Mouse (Mus musculus) left cerebral cortex, postnatal 36 days (tissue): Measurements from ENCODE around the gene Galk2. TPM values are rescaled to one million over a fixed set of nuclear protein-coding genes. Genes with fewer than 3 reads are reported as not detected.

Source experiments
- DNase-seq, 2 experiments: peaks; one replicate each; pipeline ENCODE4 v3.0.0; 2021 to 2022; ENCODE audit warnings: low spot score in 2 of 2, mixed read lengths in 1 of 2
- intact Hi-C: fragments of 180-260 bp; cut with DNase I; formaldehyde crosslinking; loops from one replicate; pipeline ENCODE4 v1.15.1; 2025
- total RNA-seq, 2 experiments: library from RNA; stranded (reverse); gene quantifications; 2 replicates each; pipeline ENCODE4 v1.2.3; 2021

The Galk2 gene
- total RNA-seq, 2 experiments from 2014 or later = 27.0 to 29.4 TPM

DNA sequence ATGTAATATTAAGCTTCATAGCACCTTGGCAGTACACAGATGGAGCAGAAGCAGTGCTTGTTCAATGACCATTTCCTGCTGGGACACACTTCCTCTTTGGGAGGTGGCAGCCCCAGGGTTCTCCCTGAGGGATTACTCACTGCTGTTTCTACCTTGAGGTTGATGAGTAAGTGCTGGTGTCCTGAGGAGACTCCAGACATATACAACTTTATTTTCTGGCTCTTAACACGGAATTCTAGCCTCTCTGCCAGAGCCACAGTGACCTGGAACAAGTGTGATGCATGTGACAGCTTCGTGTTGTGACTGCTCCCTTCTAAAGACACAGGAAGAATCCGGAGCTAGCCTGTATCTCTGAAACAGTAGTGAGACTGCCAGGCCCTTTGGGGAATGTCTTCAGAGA lies 75.1 kb downstream of the Galk2 start:
- no peak for DNase-seq
- intact Hi-C loops = no loop called here

DNA sequence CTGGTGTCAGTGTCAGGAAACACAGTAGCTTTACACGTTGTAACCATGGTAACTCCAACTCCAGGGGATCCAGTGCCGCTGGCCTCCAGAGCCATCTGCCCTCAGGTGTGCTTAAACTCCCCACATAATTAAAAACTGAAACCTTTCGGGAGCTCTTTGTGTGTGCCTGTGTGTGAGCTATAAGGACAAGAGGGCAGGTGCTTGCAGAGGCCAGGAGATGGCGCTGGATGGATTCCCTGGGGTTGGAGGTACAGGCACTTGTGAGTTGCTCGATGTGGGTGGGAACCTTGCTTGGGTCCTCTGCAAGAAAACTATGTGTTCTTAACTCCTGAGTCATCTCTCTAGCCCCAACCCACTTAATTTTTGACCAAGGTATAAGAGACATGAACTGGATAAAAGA lies 77.5 kb downstream of the Galk2 start:
- intact Hi-C loops = no loop called here
- no peak for DNase-seq

DNA sequence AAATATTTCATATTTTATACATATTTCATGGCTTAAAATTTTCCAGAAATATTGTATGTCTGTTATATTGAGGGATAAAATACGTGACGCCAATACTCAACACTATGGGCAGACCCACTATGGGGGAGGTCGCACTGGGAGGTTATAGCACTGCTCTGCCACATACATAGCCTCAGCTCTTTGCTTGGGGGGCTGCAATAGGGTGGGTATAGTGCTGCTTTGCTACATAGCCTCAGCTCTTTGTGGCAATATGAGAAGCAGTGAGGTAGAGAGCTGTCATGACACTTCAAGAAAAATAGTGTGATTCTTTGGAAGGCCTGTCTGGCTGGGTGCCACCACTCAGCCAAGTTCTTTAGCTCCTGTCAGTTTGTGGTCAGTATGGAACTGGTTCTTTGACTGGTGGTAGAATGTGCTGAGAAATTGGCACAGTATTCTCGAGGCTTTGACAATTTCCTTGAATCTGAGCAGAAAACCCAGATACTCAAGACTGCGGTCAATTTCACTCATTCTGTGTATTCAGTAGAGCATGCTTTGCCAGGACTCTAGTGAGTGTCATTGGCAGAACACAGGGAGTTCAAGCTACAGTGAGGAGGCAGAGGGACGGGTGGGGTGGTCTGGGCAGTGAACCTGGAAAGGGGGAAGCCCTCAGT lies 80.2 kb downstream of the Galk2 start:
- no peak for DNase-seq
- intact Hi-C loops = no loop called here

DNA sequence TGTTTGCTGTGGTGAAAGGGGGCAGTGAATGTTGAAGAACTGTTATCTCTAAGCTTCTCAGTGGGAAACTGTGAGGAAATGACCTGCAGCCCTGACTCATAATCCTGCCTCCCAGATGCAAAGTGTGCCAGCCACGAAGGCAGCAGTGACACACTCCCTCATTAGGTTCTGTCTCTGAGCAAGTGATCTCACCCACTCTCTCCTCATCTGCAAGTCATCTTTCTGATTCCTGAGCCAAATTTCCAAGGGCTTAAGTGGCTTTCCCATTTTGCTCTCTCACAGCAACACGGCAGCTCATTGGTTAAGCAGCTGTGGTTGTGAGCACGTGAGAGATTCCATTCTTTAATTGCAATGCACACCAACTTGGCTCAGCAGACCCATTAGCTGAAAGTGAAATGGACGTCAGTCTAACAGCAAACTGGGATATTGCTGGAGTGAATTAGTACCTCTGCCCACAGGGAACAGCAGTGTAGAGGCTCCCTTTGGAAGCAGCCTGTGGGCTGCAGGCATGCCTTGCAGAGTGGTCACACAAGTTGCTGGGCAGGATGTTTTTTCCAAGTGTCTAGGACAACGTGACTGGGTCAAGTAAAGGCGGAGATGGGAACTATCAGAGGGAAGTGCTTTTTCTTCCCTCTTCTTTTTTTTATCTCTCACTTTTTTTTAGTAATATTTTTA lies 82.3 kb downstream of the Galk2 start:
- peak in 1 of 2 experiments; percentile 7 for DNase-seq
- intact Hi-C loops = no loop called here

DNA sequence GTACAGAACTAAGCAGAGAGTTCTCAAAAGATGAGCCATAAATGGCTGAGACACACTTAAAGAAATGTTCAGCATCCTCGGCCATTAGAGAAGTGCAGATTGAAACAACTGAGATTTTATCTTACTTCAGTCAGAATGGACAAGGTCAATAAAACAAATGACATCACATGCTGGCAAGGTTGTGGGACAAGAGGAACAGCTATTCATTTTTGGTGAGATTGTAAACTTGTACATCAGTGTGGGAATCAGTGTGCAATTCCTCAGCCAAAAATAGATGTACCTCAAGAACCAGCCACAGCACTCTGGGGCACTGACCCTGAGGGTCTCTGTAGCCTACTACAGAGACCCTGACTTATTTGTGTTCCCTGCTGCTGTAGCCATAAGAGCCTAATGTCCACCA lies 84.4 kb downstream of the Galk2 start:
- intact Hi-C loops = no loop called here
- no peak for DNase-seq

DNA sequence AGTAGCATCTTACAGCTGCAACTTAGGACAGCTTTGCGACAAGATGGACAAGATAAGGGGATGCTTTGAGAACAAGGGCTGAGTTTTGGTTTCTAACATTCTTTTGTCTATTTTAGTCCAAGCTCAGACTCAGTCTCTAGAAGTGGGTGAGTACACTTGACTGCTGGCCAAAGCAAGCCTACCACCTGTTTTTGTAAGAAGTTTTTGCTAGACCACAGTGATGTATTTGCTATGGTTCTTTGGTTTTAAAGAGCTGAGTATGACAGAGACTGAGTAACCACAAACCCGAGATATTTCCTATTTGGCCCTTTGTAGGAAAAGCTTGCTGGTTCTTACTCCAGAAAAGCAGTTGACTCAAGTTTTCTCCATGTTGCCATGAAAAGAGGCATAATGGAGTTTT lies 89.3 kb downstream of the Galk2 start:
- intact Hi-C loops = no loop called here
- peak; percentile 9 to 11 for DNase-seq

DNA sequence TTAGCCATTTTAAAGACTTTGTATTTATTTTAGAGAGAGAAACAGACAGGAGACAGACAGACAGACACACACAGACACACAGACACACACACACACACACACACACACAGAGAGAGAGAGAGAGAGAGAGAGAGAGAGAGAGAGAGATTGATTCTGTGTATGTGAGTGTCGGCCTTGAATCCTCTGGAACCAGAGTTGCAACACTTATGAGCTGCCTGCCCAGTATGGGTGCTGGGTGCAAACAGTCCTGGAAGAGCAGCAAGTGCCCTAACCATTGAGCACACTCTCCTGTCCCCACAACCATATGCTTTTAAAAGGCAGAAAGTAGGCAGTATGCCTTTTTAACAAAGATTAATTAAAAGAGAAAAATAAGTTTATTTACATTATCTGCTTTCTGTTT lies 109.9 kb downstream of the Galk2 start:
- intact Hi-C loops = no loop called here
- no peak for DNase-seq

DNA sequence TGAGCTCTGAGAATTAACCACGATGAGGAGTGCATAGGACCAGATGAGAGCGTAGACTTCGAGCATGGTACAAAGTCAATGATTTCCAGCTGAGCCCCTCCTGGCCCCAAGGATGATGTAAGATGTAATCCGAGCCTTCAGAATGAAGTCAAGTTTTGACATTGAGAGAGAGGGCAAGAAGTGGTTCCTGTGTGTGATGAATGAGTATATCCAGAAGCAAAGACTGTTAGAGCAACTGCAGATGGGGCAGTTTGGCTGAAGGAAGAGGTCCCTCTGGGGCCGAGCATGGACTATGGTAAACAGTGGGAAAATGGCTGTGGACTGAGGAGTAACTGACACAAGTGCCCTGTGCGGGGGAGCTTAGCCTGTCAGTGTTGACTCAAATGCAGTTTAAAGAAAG lies 114.3 kb downstream of the Galk2 start:
- intact Hi-C loops = no loop called here
- DNase-seq = no peak

DNA sequence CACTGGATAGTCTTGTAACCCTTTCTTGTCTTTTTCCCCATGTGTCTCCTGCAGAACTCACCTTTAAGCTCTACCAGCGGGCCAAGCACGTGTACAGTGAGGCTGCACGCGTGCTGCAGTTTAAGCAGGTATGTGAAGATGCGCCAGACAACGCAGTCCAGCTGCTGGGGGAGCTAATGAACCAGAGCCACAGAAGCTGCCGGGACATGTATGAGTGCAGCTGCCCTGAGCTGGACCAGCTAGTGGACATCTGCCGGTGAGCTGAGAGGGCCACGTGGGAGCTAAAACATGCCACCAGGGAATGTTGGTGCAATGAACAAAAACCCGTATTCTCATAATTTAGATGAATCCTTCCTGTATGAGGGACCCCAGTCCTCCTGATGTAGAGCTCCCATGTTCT lies 116.3 kb downstream of the Galk2 start:
- no peak for DNase-seq
- intact Hi-C loops = no loop called here

DNA sequence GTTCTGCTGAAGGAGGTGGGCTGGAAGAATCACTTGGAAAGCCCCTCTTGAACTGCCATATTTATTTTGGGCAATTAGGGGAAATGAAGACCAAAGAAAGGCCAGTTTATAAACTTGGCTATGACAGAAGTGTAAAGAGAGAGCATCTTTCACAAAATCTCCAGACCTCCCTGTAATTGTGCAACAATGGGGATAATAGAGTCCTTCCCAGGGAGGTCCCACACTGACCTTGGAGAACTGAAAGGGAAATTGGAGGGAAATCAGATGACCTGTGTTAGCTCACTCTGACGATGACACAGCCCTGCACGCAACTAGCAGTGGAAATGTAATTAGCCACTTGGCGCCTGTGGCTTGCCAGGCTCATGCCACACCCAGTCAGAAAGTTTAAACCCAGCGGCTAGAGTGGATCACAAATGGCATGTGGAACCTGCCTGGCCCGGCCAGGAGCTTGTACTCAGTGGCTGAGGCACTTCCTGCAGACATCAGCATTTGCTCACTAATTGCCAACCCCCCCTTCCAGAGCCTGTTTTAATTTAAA lies 117.0 kb downstream of the Galk2 start:
- no peak for DNase-seq
- intact Hi-C loops = no loop called here

DNA sequence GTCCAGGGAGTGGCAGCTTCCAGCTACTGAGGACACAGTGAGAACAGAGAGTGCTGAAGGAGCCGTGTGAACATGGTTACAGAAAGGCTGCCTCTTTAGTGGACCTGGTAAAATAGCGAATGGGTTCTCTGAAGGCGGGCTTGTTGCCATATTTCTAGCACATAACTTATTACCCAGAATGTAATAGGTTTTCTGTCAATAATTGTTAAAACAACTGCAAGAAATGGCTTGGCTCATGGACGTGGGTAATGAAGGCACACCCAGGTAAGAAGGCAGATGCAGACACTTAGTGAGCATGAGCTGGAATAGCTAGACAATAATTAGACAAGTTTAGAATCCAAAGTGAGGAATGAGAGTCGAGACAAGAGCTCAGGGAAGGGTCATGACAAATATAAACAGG lies 143.4 kb downstream of the Galk2 start:
- no peak for DNase-seq
- intact Hi-C loops = loop anchor here (10.0 kb wide), 2 partner anchors 243 to 523 kb away; no protein-coding TSS in a partner anchor

DNA sequence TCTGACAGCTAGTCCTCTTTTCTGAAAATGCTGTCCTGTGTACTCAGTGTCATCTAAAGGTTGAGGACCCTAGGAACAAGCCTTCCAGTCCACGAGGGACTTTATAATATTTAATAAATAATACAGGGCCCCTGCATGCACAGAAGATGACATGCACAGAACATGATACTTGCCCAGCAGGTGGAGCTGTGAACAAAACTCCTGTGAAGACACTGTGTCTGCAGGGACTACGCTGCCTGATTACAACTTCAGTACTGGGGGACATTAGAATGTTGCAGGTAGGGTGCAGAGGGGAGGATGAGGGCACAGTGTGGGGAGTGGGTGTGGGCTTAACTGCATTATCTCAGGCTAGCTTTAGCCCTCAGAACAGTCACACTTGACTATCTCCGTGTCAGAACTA lies 147.2 kb downstream of the Galk2 start:
- intact Hi-C loops = loop anchor here (5.0 to 10.0 kb wide), 3 partner anchors 239 to 519 kb away; no protein-coding TSS in a partner anchor
- DNase-seq = peak; percentile 30 to 53

DNA sequence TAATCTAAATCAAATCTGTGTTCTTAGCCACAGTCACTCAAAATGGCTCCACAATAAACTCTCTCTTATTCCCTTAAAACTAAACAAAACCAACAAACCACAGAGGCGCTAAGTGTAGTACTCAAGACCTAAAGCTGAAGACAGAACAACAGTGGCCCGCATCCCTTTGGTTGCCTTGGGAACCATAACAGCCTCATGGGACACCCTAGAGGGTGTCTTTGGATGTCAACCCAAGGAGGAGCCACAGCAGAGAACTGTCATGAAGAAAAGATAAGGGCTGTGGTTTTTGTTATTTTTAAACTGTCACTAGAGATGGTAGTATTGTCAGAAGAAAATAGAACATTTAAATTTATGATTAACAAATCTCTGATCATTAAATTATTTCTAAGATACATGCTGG lies 147.8 kb downstream of the Galk2 start:
- no peak for DNase-seq
- intact Hi-C loops = loop anchor here (5.0 to 10.0 kb wide), 3 partner anchors 238 to 518 kb away; no protein-coding TSS in a partner anchor

DNA sequence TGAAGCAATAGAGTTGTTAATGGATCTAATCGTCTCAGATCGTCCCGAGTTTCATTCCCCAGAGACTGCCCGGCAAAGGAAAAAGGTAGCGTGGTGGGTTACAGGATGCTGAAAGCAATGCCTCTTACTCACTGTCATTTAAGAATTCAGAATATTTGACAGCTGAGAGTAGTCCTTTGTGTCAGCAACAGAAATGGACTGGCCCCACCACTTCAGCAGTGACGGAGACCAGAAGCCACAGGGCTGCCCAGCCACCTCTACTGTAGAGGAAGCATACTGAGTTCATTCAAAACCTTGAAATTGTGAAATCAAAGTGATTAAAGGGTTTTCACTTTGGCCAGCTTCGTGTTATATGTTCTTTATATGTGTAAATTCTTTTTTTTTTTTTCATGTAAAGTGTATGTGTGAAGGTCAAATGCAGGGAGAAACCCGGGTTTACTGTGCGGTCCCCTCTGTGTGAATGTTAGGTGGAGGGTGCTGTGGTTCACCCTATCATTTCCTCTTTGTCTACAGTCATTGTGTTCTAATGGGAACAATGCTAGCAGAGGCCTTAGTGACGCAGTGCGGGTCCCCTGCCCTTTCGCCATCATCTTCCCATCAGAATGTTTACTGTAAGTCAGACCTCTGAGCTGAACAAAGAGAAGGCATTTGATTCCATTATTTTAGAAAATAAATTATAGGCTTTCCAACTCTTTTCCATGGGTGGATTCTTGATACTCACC lies 156.2 kb downstream of the Galk2 start:
- DNase-seq = no peak
- intact Hi-C loops = no loop called here

DNA sequence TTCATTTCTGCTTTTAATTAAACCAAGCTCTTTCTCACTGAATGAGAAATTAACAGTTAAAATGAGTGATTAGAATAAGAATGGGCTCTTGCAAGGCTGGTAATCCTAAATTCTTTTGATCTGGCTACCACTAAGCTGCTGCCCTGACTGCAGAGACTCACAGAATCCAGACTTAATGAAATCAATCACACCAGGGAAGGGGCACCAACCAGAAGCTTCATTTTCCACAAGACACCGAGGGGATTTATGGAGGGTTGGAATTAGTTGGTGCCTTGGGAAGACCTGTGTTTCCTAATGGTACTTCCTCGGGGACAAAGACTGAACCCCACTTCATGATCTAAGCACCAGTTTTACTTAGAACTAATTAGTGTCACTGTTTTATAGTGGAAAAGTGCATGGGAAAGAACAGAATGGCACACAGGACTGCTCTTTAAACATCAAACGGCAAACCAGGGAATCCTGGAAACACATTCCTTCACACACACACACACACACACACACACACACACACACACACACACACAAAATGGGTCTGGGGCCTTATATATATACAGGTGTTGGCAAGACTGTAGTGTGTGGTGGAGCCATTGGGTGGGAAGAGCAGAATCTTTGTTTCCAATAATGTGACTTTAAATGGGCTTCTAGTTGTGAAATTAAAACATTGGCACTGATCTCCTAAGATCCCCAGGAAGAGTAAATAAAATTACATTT lies 157.0 kb downstream of the Galk2 start:
- intact Hi-C loops = no loop called here
- no peak for DNase-seq

DNA sequence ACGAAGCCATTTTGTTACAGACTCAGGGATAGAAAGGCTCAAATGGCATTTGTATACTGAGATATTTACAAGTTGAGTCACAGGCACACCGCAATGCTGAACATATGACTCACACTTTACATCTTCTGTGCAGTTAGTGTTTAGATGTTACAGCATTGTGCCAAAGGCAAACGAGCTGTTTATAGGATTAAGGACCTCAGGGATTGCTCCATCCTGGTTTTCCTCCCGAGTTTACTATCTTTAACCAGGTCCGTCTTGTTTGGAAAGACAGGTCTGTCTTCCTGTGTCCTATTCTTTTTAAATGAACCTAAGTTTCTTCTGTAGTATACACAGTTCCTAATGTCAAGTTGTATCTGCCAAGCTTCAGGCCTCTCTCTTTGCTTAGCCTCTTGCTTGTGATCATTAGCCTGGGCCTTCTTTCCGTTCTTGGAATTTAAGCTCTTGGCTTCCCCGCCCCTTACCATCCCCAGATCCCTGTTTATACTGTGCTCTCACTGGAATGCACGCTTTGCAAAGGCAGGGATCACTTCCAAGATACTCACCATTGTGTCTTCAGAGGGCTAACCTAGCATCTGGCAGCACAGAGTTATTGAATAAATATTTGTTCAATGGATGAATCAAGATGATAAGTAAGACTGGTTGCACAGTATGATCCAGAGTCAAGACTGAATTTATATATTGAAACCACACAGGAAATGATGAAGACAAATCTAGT lies 172.4 kb downstream of the Galk2 start:
- DNase-seq = no peak
- intact Hi-C loops = no loop called here

DNA sequence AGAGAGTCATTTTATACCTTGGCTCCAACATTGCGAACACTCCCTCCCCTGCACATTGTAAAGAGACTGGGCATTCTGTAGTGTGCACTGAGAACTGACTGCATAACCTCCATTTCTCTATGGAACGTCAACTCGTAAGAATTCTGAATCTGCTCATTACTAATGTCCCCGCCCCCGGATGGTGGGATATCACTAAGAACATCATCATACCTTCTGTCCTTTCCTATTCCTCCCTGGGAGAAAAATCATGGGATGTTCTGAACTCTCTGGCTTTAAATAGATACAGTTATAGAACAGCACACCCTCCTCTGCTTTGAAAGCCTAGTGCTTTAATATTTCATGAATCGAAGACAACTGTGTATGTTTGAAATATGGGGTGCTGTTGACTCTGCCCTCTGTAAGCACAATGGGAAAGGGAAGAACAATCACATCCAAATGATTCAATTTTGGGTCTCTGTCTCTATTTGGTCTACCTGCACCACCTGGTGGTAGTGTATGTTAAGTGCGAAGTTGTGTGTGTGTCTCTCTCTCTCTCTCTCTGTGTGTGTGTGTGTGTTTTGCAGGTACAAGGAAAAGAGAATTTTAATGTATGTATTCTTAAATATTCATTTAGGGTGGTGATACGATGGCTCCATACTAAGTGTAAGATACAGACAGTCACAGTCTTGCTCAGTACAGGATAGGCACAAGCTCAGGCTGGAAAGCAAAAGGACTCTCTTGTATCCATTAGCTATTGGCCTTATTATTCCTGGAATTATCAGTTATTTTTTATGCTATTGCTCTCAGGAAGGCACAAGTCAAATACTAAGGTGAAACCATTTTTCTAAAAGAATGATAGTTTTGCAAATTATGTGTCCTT lies 174.4 kb downstream of the Galk2 start:
- intact Hi-C loops = no loop called here
- DNase-seq = no peak
